ENCODE assay signal across 20 mouse cellular contexts in the genomic region with DNA sequence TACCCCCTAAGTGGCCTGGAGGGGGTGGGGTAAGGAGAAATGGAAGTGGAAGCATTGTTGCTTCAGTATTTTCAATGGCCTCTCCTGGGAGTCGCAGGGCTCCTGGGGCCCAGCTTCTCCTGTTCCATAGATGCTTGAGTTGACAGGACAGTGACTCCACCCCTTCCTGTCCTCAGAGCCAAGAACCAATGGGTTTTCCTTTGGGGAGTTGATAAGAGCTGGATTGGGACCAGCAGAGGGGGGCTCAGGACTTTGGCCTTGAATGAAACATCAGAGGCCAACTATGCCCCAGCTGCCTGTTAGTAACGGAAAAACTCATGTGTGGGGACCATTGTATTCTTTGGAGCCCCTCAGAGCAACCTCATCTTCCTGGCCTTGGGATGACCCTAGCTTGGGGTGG.
DNase-seq lines count a peak whose midpoint lies in the region; ATAC-seq and TF ChIP-seq lines count a peak whose summit lies in the region.
"Had no signal": no experiment of that assay in that cellular context is flagged by ENCODE, and none has a peak within 500 bp of the region (broad histone marks: within the 10 kb centered on the region; RNA-seq: fewer than 3 reads in every experiment).

No protein-coding gene starts in this region.

- no peaks in the 10 kb centered on the region for H3K36me3 ChIP-seq in heart, embryonic 11.5 days (ENCODE audit: control insufficient read depth, insufficient read depth, low read length)
- H3K36me3 ChIP-seq in heart, postnatal 0 days (replicated peaks; ENCODE audit: control insufficient read depth, insufficient read depth, low read length) = no peaks in the 10 kb centered on the region
- no peaks in the 10 kb centered on the region for H3K36me3 ChIP-seq in heart, adult 2 months (ENCODE audit: control insufficient read depth, insufficient read depth, low read length)
- H3K36me3 ChIP-seq: hindbrain, embryonic 12.5 days had no signal

- no peaks in the 10 kb centered on the region for H3K9me3 ChIP-seq in heart, embryonic 11.5 days (replicated peaks; ENCODE audit: control insufficient read depth, low read length)
- H3K9me3 ChIP-seq in heart, postnatal 0 days (replicated peaks; ENCODE audit: control insufficient read depth, low read length) = no peaks in the 10 kb centered on the region
- H3K9me3 ChIP-seq: embryonic facial prominence, embryonic 13.5 days; hindbrain, embryonic 12.5 days had no signal

- peaks cover 2% of the 10 kb centered on the region; the same call in 1 of the 2 replicates for H3K4me1 ChIP-seq in heart, embryonic 11.5 days (ENCODE audit: control insufficient read depth, insufficient read depth, low read length)
- H3K4me1 ChIP-seq in heart, postnatal 0 days (ENCODE audit: control insufficient read depth, insufficient read depth) = no peaks in the 10 kb centered on the region
- no peaks in the 10 kb centered on the region; the same call in 1 of the 2 replicates for H3K4me1 ChIP-seq in heart, adult 2 months (ENCODE audit: control insufficient read depth, insufficient read depth, low read length)

- TF ChIP-seq POLR2A in heart, adult 2 months (IDR thresholded peaks at IDR 0.05; ENCODE audit: insufficient read depth, low read depth, low read length) = no peak

- H3K9ac ChIP-seq in heart, embryonic 11.5 days (ENCODE audit: low read depth, low read length) = no peak overlapping the region
- H3K9ac ChIP-seq in heart, postnatal 0 days (replicated peaks; ENCODE audit: low read depth, low read length) = no peak overlapping the region
- no peak overlapping the region for H3K9ac ChIP-seq in heart, adult 2 months (ENCODE audit: low read depth, low read length)
- H3K9ac ChIP-seq: embryonic facial prominence, embryonic 13.5 days; hindbrain, embryonic 12.5 days had no signal

- no peak for TF ChIP-seq EP300 in heart, postnatal 0 days (IDR thresholded peaks at IDR 0.05; ENCODE audit: low read depth)
- TF ChIP-seq EP300 in heart, adult 2 months (IDR thresholded peaks at IDR 0.05; ENCODE audit: insufficient read depth, low read depth, low read length) = no peak

- no peak for TF ChIP-seq CTCF in heart, postnatal 0 days (IDR thresholded peaks at IDR 0.05; ENCODE audit: low read depth)
- TF ChIP-seq CTCF in heart, adult 2 months (IDR thresholded peaks at IDR 0.05) = no peak

- WGBS in heart, embryonic 11.5 days (ENCODE audit: insufficient replicate concordance) = 58% methylated on average over 2 of the region's 2 CpGs
- 42% methylated on average over 2 of the region's 2 CpGs for WGBS in heart, postnatal 0 days
- WGBS in heart, adult 2 months = 50% methylated on average over 2 of the region's 2 CpGs

- H3K4me3 ChIP-seq in heart, embryonic 11.5 days (ENCODE audit: low read depth, low read length) = no peak overlapping the region
- no peak overlapping the region for H3K4me3 ChIP-seq in heart, postnatal 0 days (ENCODE audit: low read depth, low read length)
- no peak overlapping the region for H3K4me3 ChIP-seq in heart, adult 2 months
- H3K4me3 ChIP-seq: embryonic facial prominence, embryonic 13.5 days; gastrocnemius, adult 2 months; hindbrain, embryonic 12.5 days had no signal

- ATAC-seq in heart, embryonic 11.5 days (replicated peaks; ENCODE audit: insufficient number of reproducible peaks, low FRiP score, low TSS enrichment) = no peak
- ATAC-seq in heart, postnatal 0 days (ENCODE audit: insufficient read depth, low read depth) = no peak
- ATAC-seq in granulocyte monocyte progenitor cell, adult 5-6 weeks (replicated peaks; ENCODE audit: poor library complexity, severe bottlenecking) = no peak
- ATAC-seq: hindbrain, embryonic 16.5 days; inflammation-experienced regulatory T-cells, adult 6 months; intestine, postnatal 0 days had no signal

- no peaks in the 10 kb centered on the region for H3K79me2 ChIP-seq in heart, adult 2 months (replicated peaks; ENCODE audit: control insufficient read depth, insufficient read depth, low read length)

- peaks cover 73% of the 10 kb centered on the region for H3K27me3 ChIP-seq in heart, embryonic 11.5 days (ENCODE audit: control insufficient read depth, insufficient read depth, low read length)
- peaks cover 27% of the 10 kb centered on the region; the same call in 1 of the 2 replicates for H3K27me3 ChIP-seq in heart, postnatal 0 days (ENCODE audit: control insufficient read depth, insufficient read depth, low read length)
- no peaks in the 10 kb centered on the region for H3K27me3 ChIP-seq in heart, adult 2 months (ENCODE audit: control insufficient read depth, insufficient read depth, low read length)

- H3K27ac ChIP-seq in heart, embryonic 11.5 days (ENCODE audit: low read depth, low read length) = no peak overlapping the region
- H3K27ac ChIP-seq in heart, postnatal 0 days (ENCODE audit: low read depth) = no peak overlapping the region
- H3K27ac ChIP-seq in heart, adult 2 months = no peak overlapping the region
- H3K27ac ChIP-seq: embryonic facial prominence, embryonic 13.5 days; gastrocnemius, adult 2 months; hindbrain, embryonic 12.5 days had no signal

- no peak overlapping the region for H3K4me2 ChIP-seq in heart, embryonic 11.5 days
- no peak overlapping the region for H3K4me2 ChIP-seq in heart, postnatal 0 days (ENCODE audit: low read depth, low read length)
- H3K4me2 ChIP-seq: embryonic facial prominence, embryonic 13.5 days; hindbrain, embryonic 12.5 days had no signal

- peak; percentile 94 for DNase-seq in heart, adult 11 months
- peak; percentile 23 for DNase-seq in heart, postnatal 0 days (ENCODE audit: low spot score)
- DNase-seq in heart, adult 2 months = no peak
- peak; percentile 14 for DNase-seq in lung, postnatal 36 days
- no peak for DNase-seq in lung, postnatal 14 days
- DNase-seq: adrenal gland, adult 2 months; adrenal gland, postnatal 25 days; cerebellum, adult 18-20 months; cerebellum, adult 9-11 months; cerebellum, postnatal 36 days; gastrocnemius, adult 2 months; gastrocnemius, postnatal 25 days; kidney, adult 8-10 months had no signal

- intact Hi-C loops in heart, adult 2 months (cut with DNase I) = loop anchor here (2.0 to 10.0 kb wide), 2 partner anchors 125 to 287 kb away; partner anchors contain the start of gene Rlim

Comparison
In these comparisons a context has a peak if more than half of its experiments do, and no peak if none do; other contexts are left out.
1. DNase-seq: peak in heart, adult 11 months (single experiment), heart, postnatal 0 days (single experiment) and lung, postnatal 36 days (single experiment); none in heart, adult 2 months (0 of 2) and lung, postnatal 14 days (single experiment).